Mouse (Mus musculus) c-Kit-positive CD71-positive TER-119-negative erythroid progenitor cells, embryonic 14.5 days (primary cell): ENCODE data around the gene Gpi1.

Experiments
- DNase-seq: peaks from one replicate; pipeline ENCODE4 v3.0.0-alpha.2; 2013; ENCODE audit warnings: low read depth

Gene Gpi1

GRCm38 (mm10) chr7:34230116-34230515, at the start of gene Gpi1:
Gene Gpi1 (minus strand): TSS chr7:34230336.
- DNase-seq: peak; percentile 81

- no peak for DNase-seq
Observed at GRCm38 (mm10) chr7:34277656-34278055, 47.5 kb upstream of the Gpi1 start.

- DNase-seq: no peak
Observed at GRCm38 (mm10) chr7:34276066-34276465, 45.9 kb upstream of the Gpi1 start.

GRCm38 (mm10) chr7:34272465-34272864, 42.3 kb upstream of the Gpi1 start:
- DNase-seq: no peak

- DNase-seq: no peak
Observed at GRCm38 (mm10) chr7:34268463-34268862, 38.3 kb upstream of the Gpi1 start.

GRCm38 (mm10) chr7:34266421-34266820, 36.3 kb upstream of the Gpi1 start:
- DNase-seq: no peak

GRCm38 (mm10) chr7:34265876-34266346, 35.8 kb upstream of the Gpi1 start:
- DNase-seq: peak; percentile 25

GRCm38 (mm10) chr7:34263437-34263836, 33.3 kb upstream of the Gpi1 start:
- no peak for DNase-seq

GRCm38 (mm10) chr7:34258407-34258806, 28.3 kb upstream of the Gpi1 start:
- no peak for DNase-seq

GRCm38 (mm10) chr7:34257279-34257678, 27.1 kb upstream of the Gpi1 start:
- DNase-seq: no peak

- no peak for DNase-seq
Observed at GRCm38 (mm10) chr7:34255916-34256315, 25.8 kb upstream of the Gpi1 start.

GRCm38 (mm10) chr7:34255137-34255536, 25.0 kb upstream of the Gpi1 start:
- no peak for DNase-seq

- DNase-seq: no peak
Observed at GRCm38 (mm10) chr7:34252030-34252429, 21.9 kb upstream of the Gpi1 start.

GRCm38 (mm10) chr7:34250738-34251137, 20.6 kb upstream of the Gpi1 start, which contains the start of gene Gm6096:
Gene Gm6096 (plus strand): TSS chr7:34251038.
- no peak for DNase-seq

GRCm38 (mm10) chr7:34246870-34247499, 16.8 kb upstream of the Gpi1 start:
- no peak for DNase-seq

- DNase-seq: no peak
Observed at GRCm38 (mm10) chr7:34242176-34242575, 12.0 kb upstream of the Gpi1 start.

- no peak for DNase-seq
Observed at GRCm38 (mm10) chr7:34238086-34238485, 8.0 kb upstream of the Gpi1 start.

- no peak for DNase-seq
Observed at GRCm38 (mm10) chr7:34235602-34236001, 5.5 kb upstream of the Gpi1 start.

GRCm38 (mm10) chr7:34234610-34235561, 4.8 kb upstream of the Gpi1 start:
- DNase-seq: no peak

GRCm38 (mm10) chr7:34233909-34234609, 3.9 kb upstream of the Gpi1 start:
- peak; percentile 94 for DNase-seq

- DNase-seq: no peak
Observed at GRCm38 (mm10) chr7:34232785-34233725, 2.9 kb upstream of the Gpi1 start.
